Mouse (Mus musculus) E14TG2a.4 (cell line): ENCODE results near the gene E130208F15Rik.

Source experiments
- H3K27me3 ChIP-seq: 2 replicates; pipeline ENCODE4 v1.6.1; 2014; ENCODE audit warnings: low read length, control low read depth; ENCODE audit not compliant: insufficient read depth
- H3K36me3 ChIP-seq: 2 replicates; pipeline ENCODE4 v1.6.1; 2014; ENCODE audit warnings: low read length, control low read depth; ENCODE audit not compliant: insufficient read depth
- H3K4me1 ChIP-seq: replicated peaks from 2 replicates; pipeline ENCODE4 v1.6.1; 2014; ENCODE audit warnings: low read depth, low read length, control low read depth
- H3K4me3 ChIP-seq: replicated peaks from 2 replicates; pipeline ENCODE4 v1.5.1; 2014; ENCODE audit warnings: mild to moderate bottlenecking, low read length
- H3K9me3 ChIP-seq: 2 replicates; pipeline ENCODE4 v1.6.1; 2014; ENCODE audit warnings: low read length, control low read depth
- CTCF ChIP-seq: conservative IDR thresholded peaks from 2 replicates; pipeline ENCODE4 v1.5.1; 2014; ENCODE audit warnings: low read length
- NANOG ChIP-seq: IDR thresholded peaks from 2 replicates; pipeline ENCODE4 v1.6.1; 2014; ENCODE audit warnings: borderline replicate concordance, low read length, mixed read lengths
- POU5F1 ChIP-seq: IDR thresholded peaks from 2 replicates; pipeline ENCODE4 v1.6.1; 2014; ENCODE audit warnings: low read length, borderline replicate concordance

Gene E130208F15Rik

GRCm38 (mm10) chr7:30336384-30336783, 14.8 kb downstream of the E130208F15Rik start:
- peak; percentile 94 for TF ChIP-seq CTCF
- no peak for TF ChIP-seq POU5F1
- no peak for TF ChIP-seq NANOG
- Histone ChIP-seq H3K27me3 (peaks cover 59% of the 10 kb centered on the region), H3K36me3 (no peaks in the 10 kb centered on the region), H3K9me3 (no peaks in the 10 kb centered on the region), H3K4me1 (peaks cover 15% of the 10 kb centered on the region), H3K4me3 (no peak overlapping the region)

GRCm38 (mm10) chr7:30339432-30340109, 18.0 kb downstream of the E130208F15Rik start:
- TF ChIP-seq NANOG (no peak), POU5F1 (no peak), CTCF (no peak)
- H3K4me1 ChIP-seq: peaks cover 5% of the 10 kb centered on the region; the same call in 1 of the 2 replicates
- no peak overlapping the region for H3K4me3 ChIP-seq
- peaks cover 56% of the 10 kb centered on the region for H3K27me3 ChIP-seq
- peaks cover 12% of the 10 kb centered on the region for H3K9me3 ChIP-seq
- no peaks in the 10 kb centered on the region for H3K36me3 ChIP-seq

- H3K4me3 ChIP-seq: no peak overlapping the region
- TF ChIP-seq CTCF (no peak), NANOG (no peak), POU5F1 (no peak)
- no peaks in the 10 kb centered on the region for H3K36me3 ChIP-seq
- peaks cover 12% of the 10 kb centered on the region for H3K9me3 ChIP-seq
- peaks cover 76% of the 10 kb centered on the region for H3K27me3 ChIP-seq
- H3K4me1 ChIP-seq: peaks cover 48% of the 10 kb centered on the region
These were observed 25.3 kb downstream of the E130208F15Rik start for GRCm38 (mm10) chr7:30346635-30347379.

- Histone ChIP-seq H3K4me3 (peak overlapping the region; percentile 63), H3K9me3 (peaks cover 8% of the 10 kb centered on the region)
These were observed 26.3 kb downstream of the E130208F15Rik start for GRCm38 (mm10) chr7:30347828-30348227.

GRCm38 (mm10) chr7:30353279-30353822, 31.8 kb downstream of the E130208F15Rik start:
- TF ChIP-seq CTCF (peak; percentile 95), NANOG (no peak)
- H3K9me3 ChIP-seq: no peaks in the 10 kb centered on the region
- peaks cover 67% of the 10 kb centered on the region for H3K4me1 ChIP-seq
- H3K4me3 ChIP-seq: no peak overlapping the region
- no peaks in the 10 kb centered on the region for H3K36me3 ChIP-seq
- peaks cover 71% of the 10 kb centered on the region for H3K27me3 ChIP-seq

More at GRCm38 (mm10) chr7:30347828-30348227, 26.3 kb downstream of the E130208F15Rik start:
- Histone ChIP-seq H3K36me3 (no peaks in the 10 kb centered on the region), H3K4me1 (peaks cover 57% of the 10 kb centered on the region), H3K27me3 (peaks cover 70% of the 10 kb centered on the region)
- TF ChIP-seq CTCF: no peak
- TF ChIP-seq NANOG: no peak
- no peak for TF ChIP-seq POU5F1

GRCm38 (mm10) chr7:30354059-30354458, 32.5 kb downstream of the E130208F15Rik start:
- no peak overlapping the region for H3K4me3 ChIP-seq
- H3K27me3 ChIP-seq: peaks cover 71% of the 10 kb centered on the region
- TF ChIP-seq NANOG: no peak
- TF ChIP-seq CTCF: no peak
- no peak for TF ChIP-seq POU5F1
- H3K36me3 ChIP-seq: no peaks in the 10 kb centered on the region
- no peaks in the 10 kb centered on the region for H3K9me3 ChIP-seq
- H3K4me1 ChIP-seq: peaks cover 62% of the 10 kb centered on the region

GRCm38 (mm10) chr7:30358378-30359186, 37.0 kb downstream of the E130208F15Rik start:
- Histone ChIP-seq H3K4me1 (peaks cover 52% of the 10 kb centered on the region), H3K27me3 (peaks cover 83% of the 10 kb centered on the region), H3K9me3 (no peaks in the 10 kb centered on the region), H3K36me3 (no peaks in the 10 kb centered on the region), H3K4me3 (no peak overlapping the region)
- no peak for TF ChIP-seq CTCF
- no peak for TF ChIP-seq NANOG
- TF ChIP-seq POU5F1: no peak
